Mouse (Mus musculus): Measurements from ENCODE around the gene Larp4. TPM values are rescaled to one million over a fixed set of nuclear protein-coding genes. Genes with fewer than 3 reads are reported as not detected.

Gene Larp4
- polyA plus RNA-seq, 1 experiment, result 23.3 TPM

DNA sequence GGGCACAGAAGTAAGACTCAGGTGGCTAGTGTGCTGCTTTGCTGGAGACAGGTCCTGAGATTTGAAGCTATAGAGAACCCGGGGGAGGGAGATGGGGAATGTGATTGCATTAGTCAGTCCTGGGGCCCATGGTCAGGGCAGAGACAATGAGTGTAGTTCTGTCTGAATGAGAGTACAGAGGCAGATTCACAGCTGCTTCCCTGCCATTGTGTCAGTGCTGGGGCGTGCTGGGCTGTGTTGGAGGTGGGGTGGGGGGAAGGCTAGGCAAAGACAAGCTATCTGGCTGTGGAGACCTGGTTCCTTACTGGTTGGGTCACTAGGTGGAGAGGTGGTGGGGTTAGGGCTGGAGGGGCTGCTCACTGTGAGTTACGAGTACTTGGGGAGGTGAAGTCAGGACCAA is 82.9 kb downstream of the Larp4 start:
- DNase-seq (ENCODE audit: extremely low spot score in 1 of 2, low spot score in 1 of 2), result no peak

DNA sequence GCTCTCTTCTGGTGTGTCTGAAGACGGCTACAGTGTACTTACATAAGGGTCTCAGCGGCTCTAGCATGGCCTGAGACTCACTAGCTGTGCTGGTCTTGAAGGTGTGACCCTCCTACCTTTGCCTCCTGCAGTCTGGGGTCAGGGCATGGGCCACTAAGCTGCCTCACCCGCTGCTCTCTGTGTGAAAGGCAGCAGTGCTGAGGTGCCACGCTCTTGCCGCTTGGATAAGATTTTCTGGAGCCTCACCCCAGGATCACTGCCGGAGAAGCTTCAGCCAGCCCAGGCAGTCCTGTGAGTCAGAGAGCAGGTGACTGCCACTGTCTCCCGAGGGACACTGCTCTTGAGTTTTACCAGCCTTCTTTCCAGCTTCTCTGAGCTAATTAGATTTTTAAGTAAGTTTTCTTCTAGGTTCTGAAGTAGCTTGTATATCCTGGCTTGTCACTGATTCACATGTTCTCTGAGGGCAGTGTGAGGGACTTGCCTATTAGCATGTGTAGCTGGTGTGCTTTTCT is 86.6 kb downstream of the Larp4 start:
- DNase-seq (ENCODE audit: extremely low spot score in 1 of 2, low spot score in 1 of 2), result no peak

DNA sequence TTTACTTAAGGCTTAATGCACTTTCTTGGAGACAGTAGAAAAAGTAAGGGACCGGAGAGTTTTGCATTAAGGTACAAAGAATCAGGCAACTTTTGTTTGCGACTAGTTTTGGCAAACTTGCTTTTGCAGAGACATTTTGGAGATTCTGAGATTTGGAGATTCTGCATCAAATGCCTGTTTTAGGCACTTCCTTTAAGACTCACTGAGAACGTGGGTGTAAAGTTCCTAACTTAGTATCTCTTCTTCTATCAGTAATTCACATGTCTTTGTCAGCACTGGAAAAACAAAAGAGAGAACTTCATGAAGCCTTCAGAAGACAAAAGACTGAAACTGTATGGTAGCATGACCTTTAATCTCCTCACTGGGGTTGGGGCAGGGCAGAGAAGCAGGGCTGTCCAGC is 87.8 kb downstream of the Larp4 start:
- peak in 1 of 2 experiments; percentile 48 for DNase-seq (ENCODE audit: extremely low spot score in 1 of 2, low spot score in 1 of 2)

DNA sequence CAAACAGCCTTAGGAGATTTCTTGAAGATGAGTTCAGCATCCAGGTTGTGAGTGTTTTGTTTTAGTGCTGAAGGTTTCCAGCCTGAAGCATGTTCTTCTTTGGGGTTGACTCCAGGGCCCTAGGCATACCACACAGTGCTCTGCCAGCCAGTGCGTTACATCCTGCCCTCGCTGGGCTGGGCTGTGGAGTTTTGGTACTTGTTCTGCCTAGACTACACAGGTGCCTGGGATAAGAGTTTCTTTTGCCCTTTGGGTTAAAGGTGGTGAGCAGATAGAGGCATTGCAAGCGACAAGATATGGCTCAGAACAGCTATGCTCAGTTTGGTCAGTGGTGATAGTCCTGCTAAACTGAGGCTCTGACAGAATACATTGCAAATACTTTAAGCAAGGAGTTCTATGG is 88.3 kb downstream of the Larp4 start:
- DNase-seq (ENCODE audit: extremely low spot score in 1 of 2, low spot score in 1 of 2), result no peak

DNA sequence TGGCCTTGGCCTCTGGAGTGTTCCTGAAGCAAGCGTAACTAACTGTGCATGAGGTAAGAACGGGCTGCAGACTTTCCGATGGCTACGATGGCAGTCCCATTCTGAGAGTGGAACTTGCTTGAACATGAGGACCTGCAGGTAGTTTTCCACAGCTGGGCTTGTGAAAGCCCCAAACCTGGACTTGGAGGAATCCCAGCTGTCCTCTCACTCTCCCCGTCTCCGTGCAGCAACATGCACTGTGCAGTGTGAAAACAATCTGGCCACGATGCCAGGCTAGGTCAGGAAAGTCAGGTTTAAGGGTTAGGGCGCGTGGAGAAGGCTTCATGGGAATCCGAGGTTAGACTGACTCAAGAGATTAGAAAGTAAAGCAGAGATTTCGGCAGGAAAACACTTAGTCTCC is 89.0 kb downstream of the Larp4 start:
- no peak for DNase-seq (ENCODE audit: extremely low spot score in 1 of 2, low spot score in 1 of 2)

DNA sequence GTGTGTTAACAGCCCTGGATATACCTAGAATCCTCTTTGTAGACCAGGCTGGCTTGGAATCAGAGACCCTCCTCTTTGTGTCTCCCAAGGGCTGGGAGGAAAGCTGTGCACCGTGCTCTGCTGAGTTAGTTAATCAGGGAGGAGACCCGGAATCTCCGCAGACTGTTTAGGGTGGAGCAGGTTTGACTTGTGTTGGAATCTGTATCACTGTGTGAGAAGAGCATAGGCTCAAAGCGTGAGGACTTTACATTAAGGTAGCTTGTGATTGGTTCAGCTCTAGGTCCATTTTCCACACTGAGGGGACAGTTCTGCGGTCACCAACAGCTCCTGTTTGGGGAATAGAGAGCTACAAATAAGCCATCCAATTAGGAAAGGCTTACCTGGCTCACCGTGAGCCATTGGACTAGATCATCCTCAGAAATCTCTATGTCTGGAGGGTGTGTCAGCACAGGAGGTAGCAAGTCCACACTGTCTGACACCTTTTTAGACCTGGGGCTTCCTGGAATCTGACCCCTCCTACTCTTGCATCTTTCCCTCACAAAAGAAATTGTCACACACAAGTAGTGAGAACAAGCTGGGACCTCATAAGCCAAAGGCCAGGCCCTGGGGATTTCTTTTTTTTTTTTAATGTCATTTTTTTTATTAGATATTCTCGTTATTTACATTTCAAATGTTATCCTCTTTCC is 89.9 kb downstream of the Larp4 start:
- no peak for DNase-seq (ENCODE audit: extremely low spot score in 1 of 2, low spot score in 1 of 2)

DNA sequence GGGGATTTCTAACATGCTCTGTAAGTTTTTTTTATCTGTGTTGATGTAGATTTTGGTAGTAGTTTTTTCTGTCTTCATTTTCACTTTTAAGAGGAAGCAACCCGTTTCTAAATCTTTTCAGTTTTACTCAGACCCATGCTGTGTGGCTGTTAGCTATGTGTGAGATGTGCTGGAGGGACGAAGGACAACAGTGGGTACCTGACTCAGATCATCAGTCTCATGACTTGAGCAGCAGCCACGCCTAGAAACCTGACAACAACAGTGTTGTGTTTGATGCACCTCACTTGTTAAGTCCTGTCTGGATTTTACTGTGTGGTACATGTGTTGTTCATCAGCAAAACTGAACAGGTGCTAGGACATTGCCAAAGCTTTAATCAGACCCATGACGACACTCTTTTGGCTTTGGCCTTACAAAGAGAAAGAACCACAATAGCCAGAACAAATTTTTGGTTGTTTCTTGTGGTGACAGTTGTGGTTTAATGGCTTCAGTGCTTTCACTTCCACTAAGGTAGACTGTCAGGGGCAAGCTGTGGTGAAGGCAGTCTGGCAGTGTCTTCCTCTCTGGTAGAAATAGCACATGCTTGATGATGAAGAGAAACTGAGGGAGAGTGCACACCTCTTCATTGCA is 90.8 kb downstream of the Larp4 start:
- no peak for DNase-seq (ENCODE audit: extremely low spot score in 1 of 2, low spot score in 1 of 2)

DNA sequence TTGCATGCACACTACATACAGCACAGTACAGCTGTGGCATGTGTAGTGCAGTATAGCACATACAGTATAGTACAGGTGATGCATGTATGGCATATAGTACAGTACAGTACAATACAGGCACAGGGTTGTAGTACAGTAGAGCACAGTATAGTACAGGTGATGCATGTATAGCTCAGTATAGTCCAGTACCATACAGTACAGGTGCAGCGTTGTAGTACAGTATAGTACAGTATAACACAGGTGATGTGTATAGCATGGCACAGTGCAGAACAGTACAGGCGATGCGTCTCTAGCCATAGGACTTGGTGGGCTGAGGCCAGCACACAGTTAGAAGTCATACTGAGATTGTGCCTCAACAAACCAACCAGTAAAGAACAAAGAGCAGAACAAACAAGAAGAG is 91.5 kb downstream of the Larp4 start:
- DNase-seq (ENCODE audit: extremely low spot score in 1 of 2, low spot score in 1 of 2), result no peak

DNA sequence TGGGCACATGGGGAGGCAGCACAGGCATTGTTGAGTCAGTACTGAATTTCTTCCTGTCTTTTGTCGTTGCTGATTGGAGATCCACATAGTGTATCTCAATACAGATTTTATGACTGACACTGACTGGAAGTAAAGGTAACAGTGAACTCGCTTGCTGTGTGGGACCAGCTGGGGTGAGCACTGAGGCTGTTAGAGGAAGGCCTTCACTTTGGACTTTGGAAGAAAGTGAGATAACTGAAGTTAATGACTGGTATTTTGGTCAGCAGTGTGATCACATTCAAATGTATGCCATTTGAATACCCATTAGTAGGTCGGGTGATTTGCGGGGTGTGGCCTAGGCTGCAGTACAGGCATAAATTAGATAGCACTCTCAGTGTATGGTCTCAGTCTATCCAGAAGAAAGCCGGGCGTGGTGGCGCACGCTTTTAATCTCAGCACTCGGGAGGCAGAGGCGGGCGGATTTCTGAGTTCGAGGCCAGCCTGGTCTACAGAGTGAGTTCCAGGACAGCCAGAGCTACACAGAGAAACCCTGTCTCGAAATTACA is 93.4 kb downstream of the Larp4 start:
- DNase-seq (ENCODE audit: extremely low spot score in 1 of 2, low spot score in 1 of 2), result no peak

Other genes starting within 250 kb of the Larp4 start
- 218 and 238 TPM in 2 replicates for gene Cox14, start 244.4 kb upstream of the Larp4 start, polyA plus RNA-seq (2012; rRNA removed)
- gene Cers5, start 197.2 kb upstream of the Larp4 start, polyA plus RNA-seq (2012; rRNA removed), result 45.7 and 48.0 TPM in 2 replicates
- 16.4 and 17.6 TPM in 2 replicates for gene Lima1, start 94.6 kb upstream of the Larp4 start, polyA plus RNA-seq (2012; rRNA removed)
- gene Fam186a, start 3.0 kb upstream of the Larp4 start, polyA plus RNA-seq (2012; rRNA removed), result 0.02 and 0.04 TPM in 2 replicates
- gene Dip2b, start 68.6 kb downstream of the Larp4 start, polyA plus RNA-seq (2012; rRNA removed), result 30.7 and 31.9 TPM in 2 replicates

Data from frontal cortex, adult 2 months (tissue).